Mouse (Mus musculus) CH12.LX (cell line): Measurements from ENCODE around the gene Prss22. TPM values are rescaled to one million over a fixed set of nuclear protein-coding genes. Genes with fewer than 3 reads are reported as not detected.

ENCODE experiments used
- DNase-seq: peaks from one replicate; pipeline ENCODE4 v3.0.0-alpha.2; 2013; ENCODE audit errors: extremely low read depth
- H3K27ac ChIP-seq: 2 replicates; pipeline ENCODE4 v1.5.1; 2012; ENCODE audit warnings: low read depth, mild to moderate bottlenecking, control low read depth, moderate library complexity; ENCODE audit not compliant: insufficient read depth
- H3K27me3 ChIP-seq: replicated peaks from 2 replicates; pipeline ENCODE3; 2012; ENCODE audit warnings: inconsistent platforms
- H3K36me3 ChIP-seq, 2 experiments: replicated peaks in 1 of 2; 2 replicates each; pipeline versions ENCODE3 to v1.6.1; 2012; ENCODE audit warnings: inconsistent platforms in 1 of 2, low read length in 1 of 2, mild to moderate bottlenecking in 1 of 2, mixed read lengths in 1 of 2, moderate library complexity in 1 of 2; ENCODE audit not compliant: control insufficient read depth in 1 of 2, insufficient read depth in 1 of 2
- H3K4me1 ChIP-seq, 2 experiments: 2 replicates each; pipeline ENCODE4 v1.6.1; 2012; ENCODE audit warnings: inconsistent platforms in 1 of 2, moderate library complexity in 1 of 2; ENCODE audit not compliant: insufficient read depth in 2 of 2, control insufficient read depth in 1 of 2
- H3K4me2 ChIP-seq: 2 replicates; pipeline ENCODE4 v1.6.1; 2012; ENCODE audit warnings: low read depth, mild to moderate bottlenecking, control low read depth; ENCODE audit not compliant: poor library complexity, insufficient read depth, severe bottlenecking
- H3K4me3 ChIP-seq, 3 experiments: fragments of 150-350 bp in 1 of 3; sonication (generic) in 1 of 3; replicated peaks in 1 of 3; 2 replicates each; pipeline versions ENCODE3 to v1.5.1; 2011 to 2012; ENCODE audit warnings: low read depth in 2 of 3, low read length in 2 of 3, mild to moderate bottlenecking in 2 of 3, moderate library complexity in 2 of 3, control low read depth in 1 of 3, improper control_type of control experiment in 1 of 3, inconsistent platforms in 1 of 3, mixed read lengths in 1 of 3; ENCODE audit not compliant: poor library complexity in 1 of 3
- H3K79me2 ChIP-seq: replicated peaks from 2 replicates; pipeline ENCODE4 v1.6.1; 2012; ENCODE audit warnings: mild to moderate bottlenecking, moderate library complexity; ENCODE audit not compliant: control insufficient read depth, poor library complexity, insufficient read depth, severe bottlenecking; ENCODE audit errors: extremely low read depth
- H3K9ac ChIP-seq: 2 replicates; pipeline ENCODE4 v1.6.1; 2012; ENCODE audit warnings: low read depth, mild to moderate bottlenecking, control low read depth, moderate library complexity; ENCODE audit not compliant: insufficient read depth
- H3K9me3 ChIP-seq: replicated peaks from 2 replicates; pipeline ENCODE3; 2012; ENCODE audit warnings: low read length, inconsistent platforms, mixed read lengths
- BHLHE40 ChIP-seq: IDR thresholded peaks from 2 replicates; pipeline ENCODE4 v1.6.1; 2011; ENCODE audit warnings: mild to moderate bottlenecking, low read depth, low read length, improper control_type of control experiment
- ETS1 ChIP-seq: conservative IDR thresholded peaks from 2 replicates; pipeline ENCODE4 v1.6.1; 2012; ENCODE audit warnings: low read depth, mild to moderate bottlenecking, inconsistent platforms, low read length, improper control_type of control experiment, moderate library complexity
- GABPA ChIP-seq: IDR thresholded peaks from 2 replicates; pipeline ENCODE4 v1.6.1; 2012; ENCODE audit warnings: low read depth, low read length, improper control_type of control experiment, inconsistent platforms; ENCODE audit not compliant: insufficient replicate concordance
- HCFC1 ChIP-seq: IDR thresholded peaks from 2 replicates; pipeline ENCODE4 v1.6.1; 2012; ENCODE audit warnings: low read depth, mild to moderate bottlenecking, inconsistent platforms, low read length, improper control_type of control experiment
- IRF4 ChIP-seq: IDR thresholded peaks from 2 replicates; pipeline ENCODE4 v1.6.1; 2014; ENCODE audit warnings: low read depth, mild to moderate bottlenecking, inconsistent platforms, low read length, improper control_type of control experiment
- KAT2A ChIP-seq: IDR thresholded peaks from 2 replicates; pipeline ENCODE4 v1.6.1; 2012; ENCODE audit warnings: low read length, improper control_type of control experiment, inconsistent platforms; ENCODE audit not compliant: insufficient replicate concordance
- MAX ChIP-seq: IDR thresholded peaks from 2 replicates; pipeline ENCODE4 v1.6.1; 2011; ENCODE audit warnings: low read length, improper control_type of control experiment
- MAZ ChIP-seq: IDR thresholded peaks from 2 replicates; pipeline ENCODE4 v1.6.1; 2012; ENCODE audit warnings: low read depth, mild to moderate bottlenecking, inconsistent platforms, low read length, improper control_type of control experiment, moderate library complexity
- MEF2A ChIP-seq: IDR thresholded peaks from 2 replicates; pipeline ENCODE4 v1.6.1; 2014; ENCODE audit warnings: low read depth, mild to moderate bottlenecking, inconsistent platforms, low read length, improper control_type of control experiment, borderline replicate concordance
- MXI1 ChIP-seq: IDR thresholded peaks from 2 replicates; pipeline ENCODE4 v1.6.1; 2011; ENCODE audit warnings: mild to moderate bottlenecking, low read depth, low read length, improper control_type of control experiment
- MYC ChIP-seq: IDR thresholded peaks from 2 replicates; pipeline ENCODE4 v1.6.1; 2011; ENCODE audit warnings: low read depth, mild to moderate bottlenecking, improper control_type of control experiment, low read length
- NELFE ChIP-seq: IDR thresholded peaks from 2 replicates; pipeline ENCODE4 v1.6.1; 2011; ENCODE audit warnings: low read depth, low read length, improper control_type of control experiment
- NRF1 ChIP-seq: IDR thresholded peaks from 2 replicates; pipeline ENCODE4 v1.6.1; 2014; ENCODE audit warnings: low read depth, mild to moderate bottlenecking, inconsistent platforms, low read length, improper control_type of control experiment, moderate library complexity
- PAX5 ChIP-seq: IDR thresholded peaks from 2 replicates; pipeline ENCODE4 v1.6.1; 2012; ENCODE audit warnings: low read length, inconsistent platforms, mixed read lengths
- POLR2A ChIP-seq: IDR thresholded peaks from 2 replicates; pipeline ENCODE4 v1.6.1; 2011; ENCODE audit warnings: low read depth, mild to moderate bottlenecking, improper control_type of control experiment, low read length
- RAD21 ChIP-seq: IDR thresholded peaks from 2 replicates; pipeline ENCODE4 v1.6.1; 2011; ENCODE audit warnings: low read depth, mild to moderate bottlenecking, low read length, improper control_type of control experiment, moderate library complexity
- SMC3 ChIP-seq: IDR thresholded peaks from 2 replicates; pipeline ENCODE4 v1.6.1; 2011; ENCODE audit warnings: low read depth, low read length, improper control_type of control experiment
- TCF12 ChIP-seq: IDR thresholded peaks from 2 replicates; pipeline ENCODE4 v1.6.1; 2014; ENCODE audit warnings: low read depth, mild to moderate bottlenecking, inconsistent platforms, low read length, improper control_type of control experiment
- USF1 ChIP-seq: IDR thresholded peaks from 2 replicates; pipeline ENCODE4 v1.6.1; 2014; ENCODE audit warnings: low read depth, mild to moderate bottlenecking, inconsistent platforms, low read length, improper control_type of control experiment
- USF2 ChIP-seq: conservative IDR thresholded peaks from 2 replicates; pipeline ENCODE4 v1.6.1; 2011; ENCODE audit warnings: low read depth, low read length, improper control_type of control experiment
- ZKSCAN1 ChIP-seq: IDR thresholded peaks from 2 replicates; pipeline ENCODE4 v1.6.1; 2012; ENCODE audit warnings: low read depth, inconsistent platforms, low read length, improper control_type of control experiment, borderline replicate concordance
- ZMIZ1 ChIP-seq: IDR thresholded peaks from 2 replicates; pipeline ENCODE4 v1.6.1; 2012; ENCODE audit warnings: low read depth, mild to moderate bottlenecking, inconsistent platforms, low read length, improper control_type of control experiment
- ZNF384 ChIP-seq: IDR thresholded peaks from 2 replicates; pipeline ENCODE4 v1.6.1; 2012; ENCODE audit warnings: low read depth, low read length, improper control_type of control experiment, inconsistent platforms
- dilution Hi-C: fragments of 300-500 bp; cut with MboI; formaldehyde crosslinking; loops from 2 replicates; pipeline ENCODE4 v1.14.3; 2020; ENCODE audit warnings: low sequenced_read_pairs; ENCODE audit not compliant: extremely low pct_unique_long_range_greater_than_20kb, extremely low pct_ligation_motif_present
- in situ Hi-C: fragments of 300-500 bp; cut with MboI; formaldehyde crosslinking; loops from 3 replicates; pipeline ENCODE4 v1.14.3; 2019; ENCODE audit warnings: low sequenced_read_pairs, low pct_ligation_motif_present, low pct_unique_long_range_greater_than_20kb, mixed read lengths
- polyA plus RNA-seq: library from polyadenylated mRNA; unstranded; fragments of >175 nt; gene quantifications from 2 replicates; pipeline ENCODE4 v1.2.1, GENCODE M21; 2012; ENCODE audit warnings: low read depth; ENCODE audit not compliant: insufficient read length
- total RNA-seq, 2 experiments: library from RNA; depleted of rRNA; stranded (reverse); fragments of 300-350 nt in 1 of 2; fragments of >200 nt in 1 of 2; gene quantifications; 2 replicates each; pipeline ENCODE4 v1.2.3; 2012 to 2014

Prss22 gene
- total and polyA plus RNA-seq, 3 experiments, result not detected

DNA sequence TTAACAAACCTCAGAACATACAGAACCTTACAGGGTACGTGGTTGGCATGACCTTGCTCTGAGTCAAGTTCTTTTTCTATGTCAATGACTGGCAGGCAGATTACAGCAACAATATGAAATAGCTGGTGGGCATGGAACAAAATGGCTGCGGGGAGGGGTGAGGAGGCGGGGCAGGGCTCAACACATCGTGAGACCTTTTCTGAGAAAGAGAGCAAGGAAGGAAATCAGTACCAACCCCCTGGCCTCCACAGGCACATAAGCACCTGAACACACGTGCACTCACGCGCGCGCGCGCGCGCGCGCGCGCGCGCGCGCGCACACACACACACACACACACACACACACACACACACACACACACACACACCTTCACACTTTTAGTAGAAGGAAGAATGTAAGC lies 32.7 kb upstream of the Prss22 start:
- Histone ChIP-seq H3K9me3 (no peaks in the 10 kb centered on the region), H3K27me3 (peaks cover 40% of the 10 kb centered on the region), H3K4me1 (no peaks in the 10 kb centered on the region), H3K9ac (no peak overlapping the region), H3K27ac (no peak overlapping the region), H3K36me3 (no peaks in the 10 kb centered on the region), H3K4me3 (no peak overlapping the region), H3K4me2 (no peak overlapping the region), H3K79me2 (no peaks in the 10 kb centered on the region)
- no peak for DNase-seq
- TF ChIP-seq NRF1, result no peak
- TF ChIP-seq ZMIZ1, result no peak
- TF ChIP-seq RAD21, result no peak
- no peak for TF ChIP-seq POLR2A
- TF ChIP-seq MXI1, result no peak
- TF ChIP-seq TCF12, result no peak
- no peak for TF ChIP-seq MAX
- no peak for TF ChIP-seq NELFE
- TF ChIP-seq IRF4, result no peak
- TF ChIP-seq MAZ, result no peak
- TF ChIP-seq USF1, result no peak
- TF ChIP-seq KAT2A, result no peak
- no peak for TF ChIP-seq MYC
- TF ChIP-seq PAX5, result no peak
- TF ChIP-seq USF2, result no peak
- no peak for TF ChIP-seq MEF2A
- no peak for TF ChIP-seq BHLHE40
- TF ChIP-seq SMC3, result no peak
- no peak for TF ChIP-seq ETS1
- dilution Hi-C loops (no loop called here), in situ Hi-C loops (no loop called here)

DNA sequence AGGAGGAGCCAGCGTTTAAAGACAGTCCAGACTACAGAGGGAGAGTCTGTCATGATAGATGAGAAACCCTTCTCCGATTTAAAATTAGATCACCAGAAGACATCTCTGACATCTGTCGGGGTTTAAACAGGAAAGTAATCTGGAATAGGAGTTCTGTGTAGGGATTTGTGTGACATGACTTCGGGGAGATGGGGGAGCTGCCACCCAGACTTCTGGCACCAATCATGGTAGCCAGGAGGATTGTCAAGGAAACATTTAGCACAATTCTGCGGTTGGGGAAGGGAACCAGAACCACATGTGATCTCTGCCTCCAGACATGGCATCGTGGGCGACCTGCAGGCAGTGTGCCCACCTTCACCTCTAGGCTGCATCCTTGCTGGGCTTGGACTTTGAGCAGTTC lies 31.6 kb upstream of the Prss22 start:
- H3K4me2 ChIP-seq, result no peak overlapping the region
- no peaks in the 10 kb centered on the region for H3K79me2 ChIP-seq
- no peak overlapping the region for H3K27ac ChIP-seq
- H3K9me3 ChIP-seq, result no peaks in the 10 kb centered on the region
- dilution Hi-C loops (no loop called here), in situ Hi-C loops (no loop called here)
- no peak overlapping the region for H3K4me3 ChIP-seq
- no peak for DNase-seq
- H3K9ac ChIP-seq, result no peak overlapping the region
- TF ChIP-seq NRF1 (no peak), SMC3 (no peak), HCFC1 (no peak), ZKSCAN1 (no peak), KAT2A (no peak), ETS1 (no peak), ZNF384 (no peak), MAZ (no peak), GABPA (no peak), MXI1 (no peak)
- H3K4me1 ChIP-seq, result no peaks in the 10 kb centered on the region
- H3K36me3 ChIP-seq, result no peaks in the 10 kb centered on the region
- H3K27me3 ChIP-seq, result peaks cover 41% of the 10 kb centered on the region
